Comparison of ENCODE assay signal across 31 mouse cellular contexts in genomic region chr16:63794292-63794691, GRCm38 (mm10).
DNase-seq lines count a peak whose midpoint lies in the region; ATAC-seq and TF ChIP-seq lines count a peak whose summit lies in the region.
"Had no signal": no experiment of that assay in that cellular context is flagged by ENCODE, and none has a peak within 500 bp of the region (broad histone marks: within the 10 kb centered on the region; RNA-seq: fewer than 3 reads in every experiment).

No protein-coding gene starts in this region.

- no peaks in the 10 kb centered on the region for H3K27me3 ChIP-seq in heart, embryonic 16.5 days (ENCODE audit: control insufficient read depth, insufficient read depth, low read length)
- no peaks in the 10 kb centered on the region for H3K27me3 ChIP-seq in heart, embryonic 12.5 days (replicated peaks)
- no peaks in the 10 kb centered on the region for H3K27me3 ChIP-seq in lung, embryonic 16.5 days (ENCODE audit: control insufficient read depth, insufficient read depth, low read depth, low read length)
- no peaks in the 10 kb centered on the region for H3K27me3 ChIP-seq in embryonic facial prominence, embryonic 13.5 days
- H3K27me3 ChIP-seq: embryonic facial prominence, embryonic 12.5 days; forebrain, embryonic 15.5 days; heart, embryonic 13.5 days; hindbrain, embryonic 13.5 days; limb, embryonic 12.5 days; liver, embryonic 15.5 days; megakaryocyte, embryonic 14.5 days had no signal

- TF ChIP-seq POLR2A in brain, embryonic 14.5 days (IDR thresholded peaks at IDR 0.05; ENCODE audit: borderline replicate concordance, extremely low read depth, insufficient read depth, insufficient read length, poor library complexity, severe bottlenecking): no peak

- peak overlapping the region; percentile 48; the same call in 1 of the 2 replicates for H3K27ac ChIP-seq in heart, embryonic 16.5 days (ENCODE audit: low read length)
- H3K27ac ChIP-seq in heart, embryonic 12.5 days (ENCODE audit: poor library complexity, severe bottlenecking): no peak overlapping the region
- H3K27ac ChIP-seq in lung, embryonic 16.5 days (ENCODE audit: low read length): peak overlapping the region; percentile 30; the same call in 1 of the 2 replicates
- peak overlapping the region; percentile 33; the same call in 1 of the 2 replicates for H3K27ac ChIP-seq in embryonic facial prominence, embryonic 13.5 days
- H3K27ac ChIP-seq: forebrain, embryonic 15.5 days; gastrocnemius, adult 2 months; hindbrain, embryonic 13.5 days; limb, embryonic 12.5 days; liver, embryonic 15.5 days had no signal

- no peak for TF ChIP-seq CTCF in brain, embryonic 14.5 days (IDR thresholded peaks at IDR 0.05; ENCODE audit: borderline replicate concordance, extremely low read depth, insufficient read depth, insufficient read length)

- H3K4me3 ChIP-seq in heart, embryonic 16.5 days (ENCODE audit: low read length): no peak overlapping the region
- no peak overlapping the region for H3K4me3 ChIP-seq in heart, embryonic 12.5 days
- no peak overlapping the region for H3K4me3 ChIP-seq in lung, embryonic 16.5 days (ENCODE audit: low read length)
- H3K4me3 ChIP-seq in embryonic facial prominence, embryonic 13.5 days: no peak overlapping the region
- H3K4me3 ChIP-seq: embryonic facial prominence, embryonic 12.5 days; forebrain, embryonic 15.5 days; gastrocnemius, adult 2 months; heart, embryonic 13.5 days; hindbrain, embryonic 13.5 days; limb, embryonic 12.5 days; liver, embryonic 15.5 days; megakaryocyte, embryonic 14.5 days had no signal

- H3K9me3 ChIP-seq in heart, embryonic 16.5 days (replicated peaks; ENCODE audit: control insufficient read depth, low read length): no peaks in the 10 kb centered on the region
- H3K9me3 ChIP-seq in heart, embryonic 12.5 days (replicated peaks): no peaks in the 10 kb centered on the region
- no peaks in the 10 kb centered on the region for H3K9me3 ChIP-seq in lung, embryonic 16.5 days (ENCODE audit: control insufficient read depth, low read length)
- no peaks in the 10 kb centered on the region for H3K9me3 ChIP-seq in embryonic facial prominence, embryonic 13.5 days
- H3K9me3 ChIP-seq: embryonic facial prominence, embryonic 12.5 days; forebrain, embryonic 15.5 days; heart, embryonic 13.5 days; hindbrain, embryonic 13.5 days; limb, embryonic 12.5 days; liver, embryonic 15.5 days; megakaryocyte, embryonic 14.5 days had no signal

- peaks cover 2% of the 10 kb centered on the region; the same call in 1 of the 2 replicates for H3K4me1 ChIP-seq in heart, embryonic 16.5 days (ENCODE audit: control insufficient read depth, insufficient read depth, low read length)
- no peaks in the 10 kb centered on the region for H3K4me1 ChIP-seq in heart, embryonic 12.5 days (replicated peaks)
- H3K4me1 ChIP-seq in lung, embryonic 16.5 days (replicated peaks; ENCODE audit: control insufficient read depth, insufficient read depth, low read length): peaks cover 11% of the 10 kb centered on the region; the same call in 1 of the 2 replicates
- H3K4me1 ChIP-seq in embryonic facial prominence, embryonic 13.5 days: peaks cover 8% of the 10 kb centered on the region; the same call in 1 of the 2 replicates
- H3K4me1 ChIP-seq: hindbrain, embryonic 13.5 days; limb, embryonic 12.5 days; liver, embryonic 15.5 days; megakaryocyte, embryonic 14.5 days had no signal

- DNase-seq in lung, postnatal 25 days (ENCODE audit: low spot score): no peak
- DNase-seq in brain, embryonic 14.5 days (ENCODE audit: low read depth): peak; percentile 72
- no peak for DNase-seq in spleen, postnatal 10 days (ENCODE audit: low spot score in 2 of 2)
- DNase-seq: adrenal gland, adult 2 months; adrenal gland, postnatal 36 days; B cell, adult 2 months; cerebellum, adult 2 months; cerebellum, postnatal 14 days; gastrocnemius, adult 2 months; gastrocnemius, postnatal 36 days; heart, adult 18-20 months; heart, postnatal 4 days; kidney, adult 8-10 months; kidney, postnatal 10 days; lung, postnatal 36 days; midbrain, embryonic 14.5 days; spleen, adult 18-20 months; thymus, postnatal 4 days had no signal

- H3K4me2 ChIP-seq in heart, embryonic 16.5 days (ENCODE audit: low read depth, low read length): no peak overlapping the region; the same call in 1 of the 2 replicates
- H3K4me2 ChIP-seq in heart, embryonic 12.5 days: no peak overlapping the region
- no peak overlapping the region for H3K4me2 ChIP-seq in lung, embryonic 16.5 days (ENCODE audit: low read depth, low read length)
- H3K4me2 ChIP-seq in embryonic facial prominence, embryonic 13.5 days: no peak overlapping the region
- H3K4me2 ChIP-seq: embryonic facial prominence, embryonic 12.5 days; forebrain, embryonic 15.5 days; heart, embryonic 13.5 days; hindbrain, embryonic 13.5 days; limb, embryonic 12.5 days; liver, embryonic 15.5 days had no signal

- no peak overlapping the region for H3K9ac ChIP-seq in heart, embryonic 16.5 days (ENCODE audit: low read length)
- no peak overlapping the region for H3K9ac ChIP-seq in heart, embryonic 12.5 days
- H3K9ac ChIP-seq in lung, embryonic 16.5 days (ENCODE audit: low read length): no peak overlapping the region
- H3K9ac ChIP-seq in embryonic facial prominence, embryonic 13.5 days: no peak overlapping the region
- H3K9ac ChIP-seq: embryonic facial prominence, embryonic 12.5 days; forebrain, embryonic 15.5 days; heart, embryonic 13.5 days; hindbrain, embryonic 13.5 days; limb, embryonic 12.5 days; liver, embryonic 15.5 days had no signal

- no peak for ATAC-seq in heart, embryonic 16.5 days (replicated peaks; ENCODE audit: extremely low read depth, insufficient read depth, low FRiP score)
- no peak for ATAC-seq in heart, embryonic 12.5 days (ENCODE audit: insufficient number of reproducible peaks, low FRiP score)
- 0 out of 2 replicates have a peak, but pooled peaks have one; percentile 26 for ATAC-seq in lung, embryonic 16.5 days (ENCODE audit: low read depth)
- ATAC-seq in embryonic facial prominence, embryonic 13.5 days (ENCODE audit: insufficient number of reproducible peaks, insufficient read depth, low FRiP score, low TSS enrichment, low read depth): 0 out of 2 replicates have a peak, but pooled peaks have one; percentile 56
- ATAC-seq: activated CD4-positive, CD25-positive, alpha-beta regulatory T cell, adult 4 months; forebrain, embryonic 15.5 days; intestine, embryonic 16.5 days had no signal

- 71% methylated on average over 5 of the region's 5 CpGs for WGBS in heart, embryonic 16.5 days
- WGBS in heart, embryonic 12.5 days: 75% methylated on average over 5 of the region's 5 CpGs
- WGBS in lung, embryonic 16.5 days: 47% methylated on average over 5 of the region's 5 CpGs
- WGBS in embryonic facial prominence, embryonic 13.5 days: 48% methylated on average over 5 of the region's 5 CpGs

- H3K36me3 ChIP-seq in heart, embryonic 16.5 days (ENCODE audit: control insufficient read depth, insufficient read depth): no peaks in the 10 kb centered on the region
- no peaks in the 10 kb centered on the region for H3K36me3 ChIP-seq in heart, embryonic 12.5 days
- H3K36me3 ChIP-seq in lung, embryonic 16.5 days (ENCODE audit: control insufficient read depth, insufficient read depth, low read length): no peaks in the 10 kb centered on the region
- H3K36me3 ChIP-seq in embryonic facial prominence, embryonic 13.5 days: no peaks in the 10 kb centered on the region
- H3K36me3 ChIP-seq: embryonic facial prominence, embryonic 12.5 days; forebrain, embryonic 15.5 days; heart, embryonic 13.5 days; hindbrain, embryonic 13.5 days; limb, embryonic 12.5 days; liver, embryonic 15.5 days had no signal

Comparison
In these comparisons a context has a peak if more than half of its experiments do, and no peak if none do; other contexts are left out.
1. ATAC-seq: peak in lung, embryonic 16.5 days (single experiment) and embryonic facial prominence, embryonic 13.5 days (single experiment); none in heart, embryonic 16.5 days (single experiment) and heart, embryonic 12.5 days (single experiment).